Mouse (Mus musculus): Measurements from ENCODE around the gene Fam83d.

GRCm38 (mm10) chr2:158817708-158818107 lies 49.8 kb downstream of the Fam83d start:
- TF ChIP-seq CTCF (IDR thresholded peaks at IDR 0.05; ENCODE audit: extremely low read depth, insufficient read depth, low read length), result no peak
- no peak for TF ChIP-seq POLR2A (IDR thresholded peaks at IDR 0.05; ENCODE audit: extremely low read depth, insufficient read depth, low read length)

All from cortical plate, adult 2 months (tissue).